Mouse (Mus musculus): ENCODE data around the gene Lrch1.

DNA sequence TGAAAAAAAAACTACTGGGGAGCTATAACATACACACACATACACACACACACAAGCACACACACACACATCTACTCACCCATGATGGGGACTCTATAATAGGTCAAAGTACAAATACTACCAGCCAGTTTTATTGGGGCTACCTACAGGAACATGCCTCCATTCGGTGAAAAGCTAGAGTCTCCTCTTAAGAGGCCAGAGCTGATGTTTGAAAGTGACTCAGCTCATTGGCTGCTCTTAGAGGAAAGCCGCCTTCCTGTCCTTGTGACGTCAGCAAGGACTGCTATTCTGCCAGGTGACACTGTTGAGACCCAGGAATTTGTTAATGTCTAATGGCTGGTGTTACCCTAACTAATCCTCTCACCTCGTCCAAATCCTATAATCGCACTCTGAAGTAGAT, 25.0 kb upstream of the Lrch1 start:
- TF ChIP-seq CEBPB (IDR thresholded peaks at IDR 0.05; ENCODE audit: insufficient read depth, poor library complexity, severe bottlenecking) (no peak), POLR2A (IDR thresholded peaks at IDR 0.05; ENCODE audit: insufficient read length, low read depth) (no peak), POLR2AphosphoS2 (IDR thresholded peaks at IDR 0.05; ENCODE audit: insufficient read length, low read depth) (no peak), REST (IDR thresholded peaks at IDR 0.05; ENCODE audit: insufficient read depth, insufficient read length) (no peak), MAX (IDR thresholded peaks at IDR 0.05; ENCODE audit: low read depth) (no peak), MYOG (IDR thresholded peaks at IDR 0.05; ENCODE audit: control insufficient read depth in 1 of 3, insufficient read depth in 1 of 3, insufficient read length in 2 of 3, low read depth in 2 of 3) (no peak), USF1 (IDR thresholded peaks at IDR 0.05; ENCODE audit: low read depth) (no peak), MYOD1 (IDR thresholded peaks at IDR 0.05; ENCODE audit: control insufficient read depth in 1 of 3, insufficient read length in 2 of 3, low read depth in 2 of 3) (no peak), SRF (IDR thresholded peaks at IDR 0.05; ENCODE audit: control insufficient read depth, insufficient read length, low read depth) (no peak), TCF12 (IDR thresholded peaks at IDR 0.05; ENCODE audit: insufficient read depth, poor library complexity, severe bottlenecking) (no peak)
